Mouse (Mus musculus): ENCODE results near the gene Aldoart2.
A peak's percentile ranks its signal among the peaks of the same experiment; 100 is the strongest.
"Not testable (repeated sequence)": the region's sequence is repeated elsewhere in the genome, so short reads cannot be mapped to it uniquely, and the experiment has no call there.

The Aldoart2 gene

GRCm38 (mm10) chr12:55573794-55574193 is 8.8 kb downstream of the Aldoart2 start:
- no peak for DNase-seq (ENCODE audit: low spot score in 2 of 2)

GRCm38 (mm10) chr12:55586936-55587335 is 21.9 kb downstream of the Aldoart2 start:
- DNase-seq (ENCODE audit: low spot score in 2 of 2), result not testable (repeated sequence)

GRCm38 (mm10) chr12:55598537-55598886 is 33.5 kb downstream of the Aldoart2 start:
- no peak for DNase-seq (ENCODE audit: low spot score in 2 of 2)

GRCm38 (mm10) chr12:55598887-55599561 is 34.0 kb downstream of the Aldoart2 start, which contains the start of gene Insm2:
Gene Insm2, plus strand, starts transcription at chr12:55599427.
- DNase-seq (ENCODE audit: low spot score in 2 of 2), result no peak

- DNase-seq (ENCODE audit: low spot score in 2 of 2), result peak; percentile 27 to 68
Observed at GRCm38 (mm10) chr12:55599639-55600502, 34.8 kb downstream of the Aldoart2 start.

GRCm38 (mm10) chr12:55600503-55600994 is 35.5 kb downstream of the Aldoart2 start:
- DNase-seq (ENCODE audit: low spot score in 2 of 2), result no peak

- no peak for DNase-seq (ENCODE audit: low spot score in 2 of 2)
Observed at GRCm38 (mm10) chr12:55604411-55604810, 39.4 kb downstream of the Aldoart2 start.

- DNase-seq (ENCODE audit: low spot score in 2 of 2), result no peak
Observed at GRCm38 (mm10) chr12:55607902-55608301, 42.9 kb downstream of the Aldoart2 start.

GRCm38 (mm10) chr12:55610812-55611211 is 45.8 kb downstream of the Aldoart2 start:
- no peak for DNase-seq (ENCODE audit: low spot score in 2 of 2)
